Mouse (Mus musculus): Measurements from ENCODE around the gene Praf2.
A peak's percentile ranks its signal among the peaks of the same experiment; 100 is the strongest.
"Not testable (repeated sequence)": the region's sequence is repeated elsewhere in the genome, so short reads cannot be mapped to it uniquely, and the experiment has no call there.

The Praf2 gene

GRCm38 (mm10) chrX:7728215-7728921 lies at the start of gene Praf2:
TSS of gene Praf2 (plus strand) at chrX:7728439.
- peak; percentile 82 for DNase-seq

DNA sequence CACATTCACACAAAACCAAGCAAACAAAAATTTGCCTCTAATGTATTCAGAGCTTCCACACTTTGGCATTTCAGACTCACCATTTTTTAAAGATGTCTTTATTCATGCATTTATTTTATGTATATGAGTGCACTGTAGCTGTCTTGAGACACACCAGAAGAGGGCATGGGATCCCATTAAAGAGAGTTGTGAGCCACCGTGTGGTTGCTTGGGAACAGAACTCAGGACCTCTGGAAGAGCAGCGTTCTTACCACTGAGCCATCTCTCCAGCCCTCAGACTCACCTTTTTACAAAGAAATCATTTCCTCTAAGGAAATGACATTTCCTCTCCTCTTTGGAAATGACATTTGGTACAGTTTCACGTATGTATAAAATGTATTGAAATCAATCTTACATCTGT lies 49.3 kb upstream of the Praf2 start:
- DNase-seq = no peak

DNA sequence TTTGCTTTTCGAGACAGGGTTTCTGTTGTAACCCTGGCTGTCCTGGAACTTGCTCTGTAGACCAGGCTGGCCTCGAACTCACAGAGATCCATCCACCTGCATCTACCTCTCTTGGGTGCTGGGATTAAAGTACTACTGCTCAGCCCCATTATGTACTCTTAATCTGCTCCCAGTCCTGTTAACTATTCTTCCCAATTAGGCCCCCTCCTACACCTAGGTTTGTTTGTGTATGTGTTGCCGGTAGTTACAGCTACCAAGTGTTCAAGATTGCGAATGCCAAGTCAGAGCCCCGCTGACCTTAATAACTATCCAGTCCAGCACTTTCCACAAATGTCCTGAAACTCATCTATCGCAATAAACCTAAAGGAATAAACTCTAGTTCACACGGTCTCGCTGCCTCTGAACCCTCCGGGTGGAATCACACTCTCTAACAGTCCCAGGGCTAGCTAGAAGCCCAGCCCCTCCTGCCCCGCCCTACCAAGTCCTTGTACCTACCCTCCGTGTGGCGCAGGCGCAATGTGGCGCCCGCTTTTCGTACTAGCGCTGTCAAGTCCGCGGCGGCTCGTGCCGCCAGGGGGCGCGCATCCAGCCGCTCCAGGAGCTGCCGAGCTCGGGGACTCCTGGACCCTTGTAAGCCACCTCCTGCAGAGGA lies 48.7 kb upstream of the Praf2 start:
- peak; percentile 91 for DNase-seq

DNA sequence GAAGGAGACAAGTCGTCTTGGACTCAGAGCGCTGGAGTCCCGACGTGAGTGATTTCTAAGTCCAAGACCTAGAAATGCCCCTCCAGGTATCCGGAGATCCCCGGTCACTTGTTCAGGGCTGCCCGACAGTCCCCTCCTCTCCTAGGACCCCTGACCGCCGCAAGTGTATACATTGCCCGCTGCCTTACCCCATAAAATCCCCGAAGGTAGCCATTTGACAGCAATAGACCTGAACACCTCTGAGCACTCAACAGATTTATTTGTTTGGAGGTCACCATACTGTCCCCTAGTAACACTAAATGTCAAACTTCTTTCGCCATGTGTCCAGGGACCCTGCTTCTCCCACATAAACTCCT lies 48.2 kb upstream of the Praf2 start:
- no peak for DNase-seq

- DNase-seq = no peak
Observed at GRCm38 (mm10) chrX:7680864-7681263, 47.4 kb upstream of the Praf2 start, which contains the start of gene Magix. TSS of gene Magix (minus strand) at chrX:7681251.

DNA sequence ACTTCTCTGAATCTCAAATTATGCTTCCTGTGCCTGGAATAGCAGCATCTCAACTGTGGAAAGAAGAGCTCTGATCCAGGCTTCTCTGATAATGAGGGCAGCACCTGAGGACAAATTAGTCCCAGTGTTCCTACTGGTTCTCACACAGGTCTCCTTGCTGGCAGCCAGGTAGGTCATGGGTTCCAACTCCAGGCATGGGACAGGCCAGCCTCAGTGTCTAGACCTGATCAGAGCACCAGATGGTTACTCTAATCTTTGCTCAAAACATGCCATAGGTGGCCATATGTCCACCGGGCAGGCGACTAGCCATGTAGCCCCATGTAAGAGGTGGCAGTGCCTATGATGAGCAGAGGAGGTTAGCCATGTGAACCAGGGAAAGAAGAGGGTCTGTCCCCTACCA lies 39.9 kb upstream of the Praf2 start:
- DNase-seq = no peak

DNA sequence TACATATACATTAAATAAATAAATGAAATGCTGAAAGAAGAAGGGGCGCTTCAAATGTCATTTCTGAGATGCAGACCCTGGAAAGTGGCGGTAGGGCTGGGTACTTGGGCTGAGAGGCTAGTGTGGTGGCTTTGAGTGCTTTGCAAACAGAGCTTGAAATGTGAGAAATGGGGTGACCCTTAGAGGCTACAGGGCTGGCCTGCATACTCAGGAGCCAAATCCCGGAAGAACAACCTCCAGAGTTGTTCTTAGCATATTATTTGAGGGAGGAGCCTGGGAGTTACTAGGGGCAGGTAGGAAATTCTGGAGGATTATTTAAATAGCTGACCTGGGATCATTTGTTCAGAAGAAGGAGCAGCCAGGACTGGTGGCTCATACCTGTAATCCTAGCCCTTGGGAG lies 37.8 kb upstream of the Praf2 start:
- DNase-seq = no peak

GRCm38 (mm10) chrX:7692862-7693261 lies 35.4 kb upstream of the Praf2 start:
- no peak for DNase-seq

GRCm38 (mm10) chrX:7696520-7696919 lies 31.7 kb upstream of the Praf2 start:
- no peak for DNase-seq

- peak; percentile 86 for DNase-seq
Observed at GRCm38 (mm10) chrX:7696954-7697381, 31.3 kb upstream of the Praf2 start, which contains the start of gene Gpkow. TSS of gene Gpkow (plus strand) at chrX:7697131.

GRCm38 (mm10) chrX:7713764-7714134 lies 14.5 kb upstream of the Praf2 start:
- DNase-seq = not testable (repeated sequence)

- DNase-seq = peak; percentile 93
Observed at GRCm38 (mm10) chrX:7714135-7714899, 13.9 kb upstream of the Praf2 start, which contains the start of gene Wdr45. TSS of gene Wdr45 (plus strand) at chrX:7714333.

DNA sequence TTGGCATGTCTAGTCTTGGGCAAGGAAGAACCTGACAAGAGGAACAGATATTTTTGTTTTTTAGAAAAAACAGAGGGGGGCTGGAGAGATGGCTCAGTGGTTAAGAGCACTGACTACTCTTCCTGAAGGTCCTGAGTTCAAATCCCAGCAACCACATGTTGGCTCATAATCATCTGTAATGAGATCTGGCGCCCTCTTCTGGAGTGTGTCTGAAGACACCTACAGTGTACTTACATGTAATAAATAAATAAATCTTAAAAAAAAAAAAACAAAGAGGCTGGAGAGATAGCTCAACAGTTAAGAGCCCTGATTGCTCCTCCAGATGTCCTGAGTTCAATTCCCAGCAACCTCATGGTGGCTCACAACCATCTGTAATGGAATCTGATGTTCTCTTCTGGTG lies 12.2 kb upstream of the Praf2 start:
- DNase-seq = not testable (repeated sequence)

DNA sequence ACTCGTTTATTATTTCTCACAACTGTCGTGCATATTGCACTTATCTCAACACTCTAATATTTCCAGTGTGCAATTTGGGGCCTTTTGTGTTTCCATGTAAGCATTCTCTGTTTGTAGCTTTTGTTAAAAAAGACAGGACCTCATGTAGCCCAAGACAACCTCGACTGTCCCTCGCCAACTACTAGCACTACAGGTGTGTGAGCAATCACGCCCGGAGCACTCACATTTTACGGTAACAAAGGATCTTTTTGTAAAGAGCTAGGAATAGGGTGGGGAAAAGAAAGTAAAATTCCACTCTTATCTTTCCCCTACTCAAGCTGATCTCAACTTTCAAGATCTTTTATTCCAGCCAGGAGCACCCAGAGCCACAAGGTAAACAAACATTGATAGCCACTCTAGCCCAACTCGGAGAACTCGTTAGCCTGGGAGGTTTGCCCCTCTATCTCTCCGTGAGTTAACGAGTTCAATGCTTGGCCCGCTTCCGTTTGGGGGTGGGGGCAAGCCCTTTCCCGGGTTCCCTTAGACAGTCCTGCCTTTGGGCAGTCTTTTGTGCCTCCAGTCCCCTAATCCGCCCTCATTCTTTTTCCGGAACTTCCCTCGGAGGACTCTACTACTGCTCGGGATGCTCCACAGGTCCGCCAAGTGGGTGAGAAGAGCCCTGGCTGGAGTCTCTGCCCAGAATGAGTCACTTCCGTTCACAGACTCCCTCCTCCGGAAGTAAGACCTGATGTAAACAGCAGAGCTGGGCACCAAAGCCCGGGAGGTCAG lies 6.5 kb upstream of the Praf2 start, which contains the start of gene Gm45208:
Gene Gm45208, plus strand, starts transcription at position 732 of the 768 bp plus-strand sequence.
- peak; percentile 73 for DNase-seq

GRCm38 (mm10) chrX:7722282-7722611 lies 6.0 kb upstream of the Praf2 start:
- no peak for DNase-seq

DNA sequence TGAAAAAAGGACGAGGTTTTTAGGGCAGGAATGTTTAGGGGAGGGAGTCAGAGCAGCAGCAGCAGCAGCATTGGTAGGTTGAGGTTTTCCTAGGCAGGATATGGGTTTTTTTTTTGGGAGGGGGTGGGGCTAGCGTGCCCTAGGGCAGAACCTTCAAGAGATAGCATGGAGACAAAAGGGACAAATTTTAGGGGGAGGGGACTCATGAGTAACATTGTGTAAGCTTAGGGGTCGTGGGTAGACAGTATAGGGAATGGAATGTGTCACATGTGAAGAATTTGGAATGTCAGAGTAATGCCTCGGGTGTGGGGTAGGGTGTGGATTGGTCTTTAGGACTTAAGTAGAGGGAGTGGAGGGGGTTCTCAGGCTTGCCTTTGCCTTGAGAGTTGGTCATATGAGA lies 5.5 kb upstream of the Praf2 start:
- no peak for DNase-seq

DNA sequence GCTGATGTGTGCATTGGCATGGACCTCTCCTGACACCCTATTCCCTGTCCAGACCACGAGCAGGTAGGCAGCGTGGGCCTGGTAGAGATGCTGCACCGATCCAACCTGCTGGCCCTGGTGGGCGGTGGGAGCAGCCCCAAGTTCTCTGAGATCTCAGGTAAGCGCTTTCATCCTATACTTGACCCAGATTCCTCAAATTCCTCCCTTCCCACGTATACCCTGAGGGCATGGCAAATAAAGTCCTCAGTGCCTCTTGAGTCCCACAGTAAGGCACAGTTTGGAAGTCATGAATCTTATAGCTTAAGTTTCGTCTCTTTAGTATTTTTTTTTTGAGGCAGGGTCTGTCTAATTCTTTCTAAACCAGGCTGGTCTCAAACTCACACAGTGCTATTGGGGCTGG lies 4.1 kb upstream of the Praf2 start:
- no peak for DNase-seq

- no peak for DNase-seq
Observed at GRCm38 (mm10) chrX:7725841-7726240, 2.4 kb upstream of the Praf2 start.

GRCm38 (mm10) chrX:7727176-7727575 lies 1.1 kb upstream of the Praf2 start:
- no peak for DNase-seq

GRCm38 (mm10) chrX:7728922-7729265 lies 655 bp downstream of the Praf2 start:
- DNase-seq = no peak

DNA sequence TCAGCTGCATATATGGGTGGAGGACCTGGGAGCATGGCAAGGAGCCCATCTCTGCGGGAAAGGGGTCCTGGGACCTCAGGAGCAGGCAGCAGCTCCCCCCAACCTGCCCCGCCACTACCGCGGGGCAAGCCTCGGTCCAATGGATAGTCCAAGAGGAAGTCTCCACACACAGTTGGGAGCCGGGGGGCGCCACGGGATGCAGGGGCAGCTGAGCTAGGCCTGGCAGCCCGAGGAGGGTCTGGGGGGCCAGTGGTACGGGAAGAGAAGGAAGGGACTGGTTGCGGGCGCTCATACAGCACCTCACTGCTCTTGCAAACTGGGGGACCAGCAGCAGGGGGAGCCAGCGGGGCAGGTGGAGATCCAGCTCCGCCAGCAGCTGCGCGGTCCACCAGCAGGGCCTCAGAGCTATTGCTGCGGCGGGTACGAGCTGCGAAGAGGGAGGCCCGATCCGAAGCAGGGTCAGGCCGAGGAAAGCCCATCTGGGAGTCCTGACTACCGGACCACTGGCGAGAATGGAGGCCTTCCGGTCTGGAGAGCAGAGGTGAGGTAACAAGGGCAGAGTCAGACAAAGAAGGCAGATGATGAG lies 5.4 kb downstream of the Praf2 start:
- peak; percentile 83 for DNase-seq

DNA sequence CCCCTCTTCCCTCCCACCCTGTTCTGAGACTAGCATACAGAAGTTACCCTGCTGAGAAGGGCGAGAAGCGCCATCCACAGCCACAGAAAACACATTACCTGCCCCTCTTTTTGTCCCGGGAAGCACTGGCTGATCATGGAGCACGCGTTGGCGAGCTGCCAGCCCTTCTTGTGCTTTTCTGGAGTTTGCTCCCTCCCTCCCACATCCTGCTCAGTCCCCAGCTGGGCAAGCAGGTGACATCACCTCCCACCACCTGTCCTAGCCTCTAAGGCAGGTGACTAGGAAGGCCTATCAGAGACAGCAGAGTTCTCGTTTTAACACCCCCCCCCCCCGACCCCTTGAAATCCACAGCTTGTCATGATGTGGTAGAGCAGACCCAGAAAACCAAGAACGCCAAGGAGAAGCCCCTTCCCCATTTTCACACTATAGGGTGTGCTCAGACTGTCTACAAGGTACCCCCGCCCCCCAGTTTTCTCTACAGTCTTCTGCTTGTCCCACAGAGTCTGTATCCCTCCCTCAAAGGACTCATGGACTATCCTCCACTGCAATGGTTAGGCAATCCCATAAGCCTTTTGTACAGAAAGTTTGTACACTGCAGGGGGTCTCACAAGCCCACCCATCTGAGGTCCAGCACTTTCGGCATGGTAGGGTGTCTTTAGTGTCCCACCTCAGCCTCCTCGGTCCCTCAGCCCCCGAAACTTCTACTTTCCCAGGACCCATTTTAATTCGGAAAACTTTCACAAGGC lies 11.3 kb downstream of the Praf2 start:
- peak; percentile 50 for DNase-seq
